Mouse (Mus musculus) myocyte (in vitro differentiated cells): ENCODE data around the gene Dyx1c1. TPM values are rescaled to one million over a fixed set of nuclear protein-coding genes. Genes with fewer than 3 reads are reported as not detected.
A peak's percentile ranks its signal among the peaks of the same experiment; 100 is the strongest.

ENCODE experiments used
- H3K27me3 ChIP-seq: one replicate; pipeline ENCODE4 v1.6.1; 2011; ENCODE audit not compliant: control insufficient read depth, insufficient read depth, insufficient read length
- H3K36me3 ChIP-seq: one replicate; pipeline ENCODE4 v1.6.1; 2011; ENCODE audit not compliant: control insufficient read depth, insufficient read depth
- H3K4me2 ChIP-seq: one replicate; pipeline ENCODE4 v1.6.1; 2011; ENCODE audit warnings: low read depth, control low read depth
- H3K4me3 ChIP-seq: one replicate; pipeline ENCODE4 v1.5.1; 2011; ENCODE audit warnings: mild to moderate bottlenecking, control low read depth, moderate library complexity
- H3K79me2 ChIP-seq: one replicate; pipeline ENCODE4 v1.6.1; 2011; ENCODE audit not compliant: control insufficient read depth, insufficient read depth
- H3ac ChIP-seq: one replicate; pipeline ENCODE4 v1.6.1; 2011; ENCODE audit not compliant: control insufficient read depth, insufficient read length
- CEBPB ChIP-seq: IDR thresholded peaks from 2 replicates; pipeline ENCODE4 v1.6.1; 2011; ENCODE audit warnings: mild to moderate bottlenecking, moderate library complexity; ENCODE audit not compliant: poor library complexity, insufficient read depth, severe bottlenecking
- E2F4 ChIP-seq: IDR thresholded peaks from one replicate; pipeline ENCODE4 v1.6.1; 2011; ENCODE audit warnings: mild to moderate bottlenecking, control low read depth, moderate library complexity; ENCODE audit not compliant: insufficient read depth
- MAX ChIP-seq: IDR thresholded peaks from one replicate; pipeline ENCODE4 v1.6.1; 2011; ENCODE audit warnings: low read depth, mild to moderate bottlenecking, control low read depth
- MYOD1 ChIP-seq, 3 experiments: IDR thresholded peaks; one replicate each; pipeline ENCODE4 v1.6.1; 2011; ENCODE audit warnings: control low read depth in 2 of 3, low read depth in 2 of 3, mild to moderate bottlenecking in 2 of 3, moderate library complexity in 1 of 3; ENCODE audit not compliant: insufficient read length in 2 of 3, control insufficient read depth in 1 of 3
- MYOG ChIP-seq, 3 experiments: IDR thresholded peaks; one replicate each; pipeline ENCODE4 v1.6.1; 2011; ENCODE audit warnings: control low read depth in 2 of 3, low read depth in 2 of 3, mild to moderate bottlenecking in 2 of 3; ENCODE audit not compliant: insufficient read length in 2 of 3, control insufficient read depth in 1 of 3, insufficient read depth in 1 of 3
- POLR2A ChIP-seq: IDR thresholded peaks from one replicate; pipeline ENCODE4 v1.6.1; 2011; ENCODE audit warnings: low read depth, mild to moderate bottlenecking, control low read depth, moderate library complexity; ENCODE audit not compliant: insufficient read length
- POLR2AphosphoS2 ChIP-seq: IDR thresholded peaks from one replicate; pipeline ENCODE4 v1.6.1; 2011; ENCODE audit warnings: low read depth, control low read depth; ENCODE audit not compliant: insufficient read length
- REST ChIP-seq: IDR thresholded peaks from one replicate; pipeline ENCODE4 v1.6.1; 2011; ENCODE audit warnings: mild to moderate bottlenecking, control low read depth, moderate library complexity; ENCODE audit not compliant: insufficient read depth, insufficient read length
- SRF ChIP-seq: IDR thresholded peaks from one replicate; pipeline ENCODE4 v1.6.1; 2011; ENCODE audit warnings: low read depth; ENCODE audit not compliant: control insufficient read depth, insufficient read length
- TCF12 ChIP-seq: IDR thresholded peaks from one replicate; pipeline ENCODE4 v1.6.1; 2011; ENCODE audit warnings: mild to moderate bottlenecking, control low read depth; ENCODE audit not compliant: poor library complexity, insufficient read depth, severe bottlenecking
- TCF3 ChIP-seq: IDR thresholded peaks from one replicate; pipeline ENCODE4 v1.6.1; 2011; ENCODE audit warnings: low read depth, control low read depth; ENCODE audit not compliant: insufficient read length
- USF1 ChIP-seq: IDR thresholded peaks from one replicate; pipeline ENCODE4 v1.6.1; 2011; ENCODE audit warnings: low read depth, mild to moderate bottlenecking, control low read depth, moderate library complexity
- polyA plus RNA-seq: library from polyadenylated mRNA; unstranded; fragments of >200 nt; fragmentation: generic; extraction: Trizol; gene quantifications from one replicate; pipeline ENCODE4 v1.2.1, GENCODE M21; 2012; ENCODE audit warnings: missing spikeins

The Dyx1c1 gene
- polyA plus RNA-seq, 1 experiment, result not detected

DNA sequence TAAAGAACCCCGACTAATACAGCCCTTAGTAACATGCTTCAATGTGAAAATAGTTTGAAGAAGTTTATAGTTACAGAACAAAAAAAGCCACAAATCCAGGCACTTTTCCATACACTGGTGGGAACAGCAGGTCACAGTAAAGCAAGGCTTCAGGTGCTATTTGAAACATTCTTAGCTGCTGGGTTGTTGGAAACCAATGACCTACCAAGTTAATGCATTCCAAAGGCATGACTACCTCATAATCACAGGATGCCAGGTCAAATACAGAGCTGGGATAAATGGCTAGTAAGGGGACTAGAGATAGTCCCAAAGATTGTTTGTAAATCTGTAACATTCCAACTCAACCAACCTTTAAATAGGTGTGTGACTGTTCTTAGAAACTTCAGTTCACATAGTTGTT, 16.7 kb downstream of the Dyx1c1 start:
- H3K4me2 ChIP-seq, result no peak overlapping the region
- H3K27me3 ChIP-seq, result peaks cover 4% of the 10 kb centered on the region
- H3K4me3 ChIP-seq, result no peak overlapping the region
- no peaks in the 10 kb centered on the region for H3K36me3 ChIP-seq
- H3K79me2 ChIP-seq, result no peaks in the 10 kb centered on the region
- no peak overlapping the region for H3ac ChIP-seq
- TF ChIP-seq POLR2A, result no peak
- no peak for TF ChIP-seq MAX
- no peak for TF ChIP-seq TCF3
- no peak for TF ChIP-seq SRF
- no peak for TF ChIP-seq CEBPB
- TF ChIP-seq E2F4, result no peak
- TF ChIP-seq POLR2AphosphoS2, result no peak
- TF ChIP-seq TCF12, result no peak
- no peak for TF ChIP-seq USF1
- TF ChIP-seq MYOG (IDR thresholded peaks at IDR 0.05; ENCODE audit: control insufficient read depth in 1 of 3, insufficient read depth in 1 of 3, insufficient read length in 2 of 3, low read depth in 2 of 3), result no peak
- TF ChIP-seq MYOD1 (IDR thresholded peaks at IDR 0.05; ENCODE audit: control insufficient read depth in 1 of 3, insufficient read length in 2 of 3, low read depth in 2 of 3), result no peak
- TF ChIP-seq REST, result no peak

GRCm38 (mm10) chr9:72983066-72983465, 24.5 kb downstream of the Dyx1c1 start:
- H3K79me2 ChIP-seq, result no peaks in the 10 kb centered on the region
- TF ChIP-seq MYOD1 (IDR thresholded peaks at IDR 0.05; ENCODE audit: control insufficient read depth in 1 of 3, insufficient read length in 2 of 3, low read depth in 2 of 3), result no peak
- TF ChIP-seq TCF12, result no peak
- no peaks in the 10 kb centered on the region for H3K36me3 ChIP-seq
- no peak overlapping the region for H3K4me3 ChIP-seq
- H3K4me2 ChIP-seq, result no peak overlapping the region
- H3ac ChIP-seq, result no peak overlapping the region
- H3K27me3 ChIP-seq, result no peaks in the 10 kb centered on the region

- Histone ChIP-seq H3ac (peak within 1 kb of the TSS; percentile 23), H3K79me2 (no peaks in the 10 kb centered on the region), H3K4me2 (peak within 1 kb of the TSS; percentile 95), H3K36me3 (no peaks in the 10 kb centered on the region), H3K4me3 (peak within 1 kb of the TSS; percentile 38), H3K27me3 (no peaks in the 10 kb centered on the region)
- TF ChIP-seq MAX (no peak), USF1 (no peak), MYOG (IDR thresholded peaks at IDR 0.05; ENCODE audit: control insufficient read depth in 1 of 3, insufficient read depth in 1 of 3, insufficient read length in 2 of 3, low read depth in 2 of 3) (peak; percentile 32 to 84 (median 83)), TCF12 (no peak), MYOD1 (IDR thresholded peaks at IDR 0.05; ENCODE audit: control insufficient read depth in 1 of 3, insufficient read length in 2 of 3, low read depth in 2 of 3) (peak in 2 of 3 experiments; percentile 68 to 77), POLR2AphosphoS2 (no peak), CEBPB (no peak), SRF (no peak), E2F4 (no peak), TCF3 (no peak), POLR2A (peak; percentile 58)
These were observed 26.9 kb downstream of the Dyx1c1 start, which contains the start of the genes Ccpg1os and Ccpg1 for GRCm38 (mm10) chr9:72985250-72986220. Gene Ccpg1os, minus strand, starts transcription at chr9:72985382. Gene Ccpg1, plus strand, starts transcription at chr9:72985429.

- Histone ChIP-seq H3K36me3 (no peaks in the 10 kb centered on the region), H3K27me3 (no peaks in the 10 kb centered on the region), H3K79me2 (no peaks in the 10 kb centered on the region), H3K4me2 (no peak overlapping the region), H3K4me3 (no peak overlapping the region), H3ac (no peak overlapping the region)
- no peak for TF ChIP-seq CEBPB
- no peak for TF ChIP-seq POLR2AphosphoS2
- TF ChIP-seq E2F4, result no peak
- no peak for TF ChIP-seq USF1
- no peak for TF ChIP-seq REST
- TF ChIP-seq MYOD1 (IDR thresholded peaks at IDR 0.05; ENCODE audit: control insufficient read depth in 1 of 3, insufficient read length in 2 of 3, low read depth in 2 of 3), result no peak
- TF ChIP-seq POLR2A, result no peak
- TF ChIP-seq TCF12, result no peak
- TF ChIP-seq MYOG (IDR thresholded peaks at IDR 0.05; ENCODE audit: control insufficient read depth in 1 of 3, insufficient read depth in 1 of 3, insufficient read length in 2 of 3, low read depth in 2 of 3), result no peak
These were observed 29.1 kb downstream of the Dyx1c1 start for GRCm38 (mm10) chr9:72987703-72988102.

GRCm38 (mm10) chr9:72988706-72989105, 30.1 kb downstream of the Dyx1c1 start:
- TF ChIP-seq MAX, result no peak
- TF ChIP-seq POLR2A, result no peak
- TF ChIP-seq TCF12, result no peak
- no peak for TF ChIP-seq SRF
- TF ChIP-seq CEBPB, result no peak
- no peaks in the 10 kb centered on the region for H3K27me3 ChIP-seq
- H3K4me3 ChIP-seq, result no peak overlapping the region
- H3K4me2 ChIP-seq, result no peak overlapping the region
- no peaks in the 10 kb centered on the region for H3K36me3 ChIP-seq
- no peak overlapping the region for H3ac ChIP-seq
- H3K79me2 ChIP-seq, result no peaks in the 10 kb centered on the region
